14 mouse cellular contexts compared by ENCODE assay signal in genomic region chr6:55332773-55333109, GRCm38 (mm10). TPM values are rescaled to one million over a fixed set of nuclear protein-coding genes. Genes with fewer than 3 reads are reported as not detected.
DNase-seq lines count a peak whose midpoint lies in the region; ATAC-seq lines count a peak whose summit lies in the region.
"Had no signal": no experiment of that assay in that cellular context is flagged by ENCODE, and none has a peak within 500 bp of the region (broad histone marks: within the 10 kb centered on the region; RNA-seq: fewer than 3 reads in every experiment).

No protein-coding gene starts in this region.

- H3K4me1 ChIP-seq in heart, embryonic 14.5 days (ENCODE audit: control insufficient read depth in 2 of 2, insufficient read depth in 2 of 2, low read length in 2 of 2): peaks cover 24 to 43% of the 10 kb centered on the region in 2 experiments
- H3K4me1 ChIP-seq in heart, embryonic 12.5 days (replicated peaks): peaks cover 43% of the 10 kb centered on the region
- H3K4me1 ChIP-seq in midbrain, embryonic 16.5 days (ENCODE audit: control insufficient read depth, insufficient read depth, low read length): peaks cover 7% of the 10 kb centered on the region
- H3K4me1 ChIP-seq in midbrain, embryonic 10.5 days: peaks cover 11% of the 10 kb centered on the region
- H3K4me1 ChIP-seq in forebrain, embryonic 15.5 days: peaks cover 25% of the 10 kb centered on the region
- peaks cover 24% of the 10 kb centered on the region; the same call in 1 of the 2 replicates for H3K4me1 ChIP-seq in stomach, embryonic 15.5 days

- no peaks in the 10 kb centered on the region for H3K27me3 ChIP-seq in heart, embryonic 14.5 days (ENCODE audit: control insufficient read depth, insufficient read depth, low read length)
- H3K27me3 ChIP-seq in heart, embryonic 12.5 days (replicated peaks): peaks cover 27% of the 10 kb centered on the region
- no peaks in the 10 kb centered on the region for H3K27me3 ChIP-seq in midbrain, embryonic 16.5 days (ENCODE audit: control insufficient read depth, insufficient read depth, low read depth, low read length)
- no peaks in the 10 kb centered on the region for H3K27me3 ChIP-seq in midbrain, embryonic 10.5 days (ENCODE audit: low read depth, poor library complexity, severe bottlenecking)
- H3K27me3 ChIP-seq in forebrain, embryonic 15.5 days: no peaks in the 10 kb centered on the region
- no peaks in the 10 kb centered on the region for H3K27me3 ChIP-seq in stomach, embryonic 15.5 days (replicated peaks)
- H3K27me3 ChIP-seq: midbrain, embryonic 15.5 days had no signal

- no peak overlapping the region for H3K9ac ChIP-seq in heart, embryonic 14.5 days (ENCODE audit: low read length)
- no peak overlapping the region for H3K9ac ChIP-seq in heart, embryonic 12.5 days
- H3K9ac ChIP-seq in midbrain, embryonic 16.5 days (ENCODE audit: low read depth, low read length): no peak overlapping the region
- no peak overlapping the region for H3K9ac ChIP-seq in forebrain, embryonic 15.5 days (replicated peaks)
- H3K9ac ChIP-seq in stomach, embryonic 15.5 days: no peak overlapping the region
- H3K9ac ChIP-seq: midbrain, embryonic 15.5 days had no signal

- no peaks in the 10 kb centered on the region for H3K36me3 ChIP-seq in heart, embryonic 14.5 days (ENCODE audit: control insufficient read depth, insufficient read depth, low read length)
- no peaks in the 10 kb centered on the region for H3K36me3 ChIP-seq in heart, embryonic 12.5 days
- H3K36me3 ChIP-seq in midbrain, embryonic 16.5 days (ENCODE audit: control insufficient read depth, insufficient read depth, low read length): no peaks in the 10 kb centered on the region
- H3K36me3 ChIP-seq in midbrain, embryonic 10.5 days: no peaks in the 10 kb centered on the region
- H3K36me3 ChIP-seq in forebrain, embryonic 15.5 days: no peaks in the 10 kb centered on the region
- H3K36me3 ChIP-seq in stomach, embryonic 15.5 days: no peaks in the 10 kb centered on the region
- H3K36me3 ChIP-seq: midbrain, embryonic 15.5 days had no signal

- ATAC-seq in heart, embryonic 14.5 days (ENCODE audit: insufficient number of reproducible peaks, insufficient read depth, low FRiP score, low read depth): no peak; the same call in 1 of the 2 replicates
- ATAC-seq in heart, embryonic 12.5 days (ENCODE audit: insufficient number of reproducible peaks, low FRiP score): no peak
- ATAC-seq in midbrain, embryonic 16.5 days: peak; percentile 52; the same call in 1 of the 2 replicates
- peak; percentile 84 for ATAC-seq in forebrain, embryonic 15.5 days (replicated peaks)
- ATAC-seq in stomach, embryonic 15.5 days (ENCODE audit: insufficient read depth, low FRiP score, low read depth): peak; percentile 13; the same call in 1 of the 2 replicates
- ATAC-seq: midbrain, embryonic 15.5 days had no signal

- no peak overlapping the region for H3K4me2 ChIP-seq in heart, embryonic 14.5 days (ENCODE audit: low read length)
- no peak overlapping the region for H3K4me2 ChIP-seq in heart, embryonic 12.5 days
- H3K4me2 ChIP-seq in midbrain, embryonic 16.5 days (ENCODE audit: low read length): no peak overlapping the region
- H3K4me2 ChIP-seq in forebrain, embryonic 15.5 days (replicated peaks): no peak overlapping the region
- H3K4me2 ChIP-seq in stomach, embryonic 15.5 days: no peak overlapping the region
- H3K4me2 ChIP-seq: midbrain, embryonic 15.5 days had no signal

- H3K9me3 ChIP-seq in heart, embryonic 14.5 days (ENCODE audit: control insufficient read depth, low read length): no peaks in the 10 kb centered on the region
- H3K9me3 ChIP-seq in heart, embryonic 12.5 days (replicated peaks): no peaks in the 10 kb centered on the region
- H3K9me3 ChIP-seq in midbrain, embryonic 16.5 days (replicated peaks; ENCODE audit: control insufficient read depth, low read length, poor library complexity, severe bottlenecking): no peaks in the 10 kb centered on the region
- no peaks in the 10 kb centered on the region for H3K9me3 ChIP-seq in midbrain, embryonic 10.5 days (replicated peaks)
- no peaks in the 10 kb centered on the region for H3K9me3 ChIP-seq in forebrain, embryonic 15.5 days
- H3K9me3 ChIP-seq in stomach, embryonic 15.5 days: no peaks in the 10 kb centered on the region
- H3K9me3 ChIP-seq: midbrain, embryonic 15.5 days had no signal

- no peak for DNase-seq in midbrain, embryonic 10.5 days (ENCODE audit: low spot score)
- DNase-seq in layer of hippocampus, postnatal 10 days (ENCODE audit: low spot score in 2 of 2): no peak
- no peak for DNase-seq in adrenal gland, adult 18-20 months (ENCODE audit: low spot score in 2 of 2)
- DNase-seq: kidney, adult 2 months; lung, adult 18-20 months; right cerebral cortex, postnatal 4 days had no signal

- H3K27ac ChIP-seq in heart, embryonic 14.5 days (replicated peaks in 1 of 2; ENCODE audit: control insufficient read depth in 1 of 2, insufficient read depth in 1 of 2, low read depth in 2 of 2, low read length in 2 of 2): peak overlapping the region; percentile 25 to 35; a peak in 2 of 4 replicates
- H3K27ac ChIP-seq in heart, embryonic 12.5 days (ENCODE audit: poor library complexity, severe bottlenecking): no peak overlapping the region
- H3K27ac ChIP-seq in midbrain, embryonic 16.5 days (ENCODE audit: low read length): no peak overlapping the region
- H3K27ac ChIP-seq in midbrain, embryonic 10.5 days (replicated peaks): no peak overlapping the region
- H3K27ac ChIP-seq in forebrain, embryonic 15.5 days (replicated peaks): peak overlapping the region; percentile 69
- H3K27ac ChIP-seq in stomach, embryonic 15.5 days: 0 out of 2 replicates have a peak overlapping the region, but pooled peaks have one; percentile 22
- H3K27ac ChIP-seq: midbrain, embryonic 15.5 days had no signal

- 54% methylated on average over 6 of the region's 6 CpGs for WGBS in heart, embryonic 14.5 days
- WGBS in heart, embryonic 12.5 days: 76% methylated on average over 6 of the region's 6 CpGs
- 65% methylated on average over 6 of the region's 6 CpGs for WGBS in midbrain, embryonic 16.5 days
- WGBS in midbrain, embryonic 10.5 days: 92% methylated on average over 6 of the region's 6 CpGs
- WGBS in forebrain, embryonic 15.5 days: 44% methylated on average over 6 of the region's 6 CpGs
- WGBS in stomach, embryonic 15.5 days: 58% methylated on average over 6 of the region's 6 CpGs

- H3K4me3 ChIP-seq in heart, embryonic 14.5 days (ENCODE audit: control insufficient read depth in 1 of 2, insufficient read depth in 1 of 2, low read depth in 1 of 2, low read length in 2 of 2): no peak overlapping the region
- H3K4me3 ChIP-seq in heart, embryonic 12.5 days: no peak overlapping the region
- H3K4me3 ChIP-seq in midbrain, embryonic 16.5 days (ENCODE audit: low read depth, low read length): no peak overlapping the region
- H3K4me3 ChIP-seq in midbrain, embryonic 10.5 days: no peak overlapping the region
- H3K4me3 ChIP-seq in forebrain, embryonic 15.5 days: no peak overlapping the region
- H3K4me3 ChIP-seq in stomach, embryonic 15.5 days (replicated peaks): no peak overlapping the region
- H3K4me3 ChIP-seq: midbrain, embryonic 15.5 days had no signal

RNA-seq across cellular contexts. Expression of gene Aqp1, which starts 3.5 kb away (rescaled TPM):
- 3.5 and 8.7 TPM in 2 replicates for polyA plus RNA-seq in heart, embryonic 14.5 days (2014; fragmentation: Nextera tagmentation; extraction: Ambion mirVana)
- polyA plus RNA-seq in heart, embryonic 12.5 days (2016; fragmentation: Nextera tagmentation; extraction: Ambion mirVana): 23.0 and 23.5 TPM in 2 replicates
- polyA plus RNA-seq in midbrain, embryonic 16.5 days (2015; fragmentation: Nextera tagmentation; extraction: Ambion mirVana): 4.8 and 5.4 TPM in 2 replicates
- polyA plus RNA-seq in midbrain, embryonic 10.5 days (2016; fragmentation: Nextera tagmentation; extraction: Ambion mirVana): 0.56 and 1.1 TPM in 2 replicates
- 5.8 and 12.2 TPM in 2 replicates for polyA plus RNA-seq in forebrain, embryonic 15.5 days (2015; fragmentation: Nextera tagmentation; extraction: Ambion mirVana)
- polyA plus RNA-seq in stomach, embryonic 15.5 days (2015; fragmentation: Nextera tagmentation; extraction: Ambion mirVana): 18.7 and 22.8 TPM in 2 replicates
- total RNA-seq in layer of hippocampus, postnatal 10 days (2021): 1 to 10 TPM in 1 of 2 experiments, under 1 TPM in 1; 0.49 to 5.4 TPM
- total RNA-seq in adrenal gland, adult 18-20 months (2021): 100 to 1,000 TPM in 1 of 2 experiments, 10 to 100 TPM in 1; 41.5 to 104 TPM

RNA-seq across cellular contexts. Expression of gene Ghrhr, which starts 43.4 kb away (rescaled TPM):
- not detected in 2 replicates for polyA plus RNA-seq in heart, embryonic 14.5 days (2014; fragmentation: Nextera tagmentation; extraction: Ambion mirVana)
- not detected in 2 replicates for polyA plus RNA-seq in heart, embryonic 12.5 days (2016; fragmentation: Nextera tagmentation; extraction: Ambion mirVana)
- not detected in 2 replicates for polyA plus RNA-seq in midbrain, embryonic 16.5 days (2015; fragmentation: Nextera tagmentation; extraction: Ambion mirVana)
- polyA plus RNA-seq in midbrain, embryonic 10.5 days (2016; fragmentation: Nextera tagmentation; extraction: Ambion mirVana): not detected in 2 replicates
- polyA plus RNA-seq in forebrain, embryonic 15.5 days (2015; fragmentation: Nextera tagmentation; extraction: Ambion mirVana): not detected in 2 replicates
- polyA plus RNA-seq in stomach, embryonic 15.5 days (2015; fragmentation: Nextera tagmentation; extraction: Ambion mirVana): 0.15 TPM in 1 of 2 replicates, not detected in the other
- not detected for total RNA-seq in layer of hippocampus, postnatal 10 days (2021)
- not detected for total RNA-seq in adrenal gland, adult 18-20 months (2021)
- total RNA-seq: granulocyte monocyte progenitor cell, adult 5-6 weeks had no signal
- polyA plus RNA-seq: midbrain, embryonic 15.5 days; stomach, embryonic 14.5 days had no signal

Comparison
In these comparisons a context has a peak if more than half of its experiments do, and no peak if none do; other contexts are left out.
1. H3K27ac ChIP-seq: peak in heart, embryonic 14.5 days (2 of 2), forebrain, embryonic 15.5 days (single experiment) and stomach, embryonic 15.5 days (single experiment); none in heart, embryonic 12.5 days (single experiment), midbrain, embryonic 16.5 days (single experiment) and midbrain, embryonic 10.5 days (single experiment).
2. ATAC-seq: peak in midbrain, embryonic 16.5 days (single experiment), forebrain, embryonic 15.5 days (single experiment) and stomach, embryonic 15.5 days (single experiment); none in heart, embryonic 14.5 days (single experiment) and heart, embryonic 12.5 days (single experiment).